Mouse (Mus musculus) activated CD4-positive, CD25-positive, alpha-beta regulatory T cell, adult 4 months (primary cell): ENCODE measurements at regions not wholly inside any gene's neighbourhood (a gene's known extent, or its start where the extent isn't known, plus 50 kb on each side); places are given as distances from the start of the nearest gene placed in this dataset.

Experiments used
- ATAC-seq: one replicate; pipeline ENCODE4 v1.8.0; 2017

- no peak for ATAC-seq
These were observed 193.5 kb upstream of the Atp11b start for GRCm38 (mm10) chr3:35560425-35560824.

- ATAC-seq, result no peak
These were observed 179.5 kb upstream of the Atp11b start for GRCm38 (mm10) chr3:35574402-35574801.
